Mouse (Mus musculus): ENCODE data around the gene Vamp1. TPM values are rescaled to one million over a fixed set of nuclear protein-coding genes. Genes with fewer than 3 reads are reported as not detected.

Vamp1 gene
- polyA plus RNA-seq, 1 experiment from 2014 or later, result 5.4 TPM

DNA sequence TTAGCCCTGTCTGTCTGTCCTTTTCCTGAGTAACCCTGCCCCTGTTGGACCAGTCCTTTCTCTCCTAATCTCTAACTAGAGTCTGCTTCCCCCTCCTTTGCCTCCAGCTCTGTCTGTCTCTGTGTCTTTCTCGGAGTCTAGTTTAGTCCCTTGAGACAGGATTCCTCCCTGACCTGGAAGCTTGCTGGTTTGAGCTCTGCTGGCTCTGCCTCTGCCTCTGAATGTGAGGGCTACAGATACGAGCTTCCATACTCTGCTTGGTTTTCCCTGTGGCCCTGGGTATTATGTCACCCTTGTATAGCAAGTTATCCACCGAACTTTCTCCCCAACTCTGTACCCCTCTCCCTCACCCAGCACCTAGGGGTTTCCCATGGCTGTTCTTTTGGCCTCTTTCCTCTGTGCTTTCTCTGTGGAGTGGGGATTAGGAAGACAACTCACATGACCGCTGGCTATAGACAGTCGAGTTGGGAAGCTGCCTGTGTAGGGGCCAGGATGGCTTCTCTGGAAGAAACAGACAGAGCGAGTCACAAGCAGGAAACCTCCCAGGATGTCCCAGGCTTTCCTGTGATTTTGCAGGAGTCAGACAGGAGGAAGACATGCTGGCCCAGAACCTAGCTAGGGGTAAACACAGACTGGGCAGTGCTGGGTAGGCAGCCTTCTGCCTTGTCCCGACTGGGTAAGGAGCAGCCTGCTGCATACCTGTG lies 18.6 kb downstream of the Vamp1 start:
- Histone ChIP-seq H3K36me3 (ENCODE audit: poor library complexity, severe bottlenecking) (no peaks in the 10 kb centered on the region), H3K27me3 (no peaks in the 10 kb centered on the region), H3K4me2 (no peak overlapping the region), H3K4me1 (peaks cover 17% of the 10 kb centered on the region), H3K4me3 (no peak overlapping the region), H3K27ac (no peak overlapping the region), H3K9me3 (replicated peaks) (no peaks in the 10 kb centered on the region), H3K9ac (no peak overlapping the region)
- ATAC-seq, result no peak
- WGBS, result 56% methylated on average over 7 of the region's 7 CpGs

DNA sequence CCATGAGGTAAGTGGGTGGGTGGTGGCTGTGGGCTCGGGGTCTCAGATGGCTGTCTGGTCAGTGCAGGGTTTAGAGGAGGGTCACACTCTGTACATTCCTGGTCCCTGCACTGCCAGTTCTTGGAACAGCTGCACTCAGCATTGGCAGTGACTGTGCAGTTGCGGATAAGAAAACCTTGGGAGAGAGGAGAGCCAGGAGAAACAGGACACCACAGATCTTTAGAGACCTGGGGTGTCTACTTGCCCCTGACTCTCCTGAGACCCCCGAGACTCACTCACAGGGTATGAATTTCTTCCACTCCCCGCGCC lies 19.1 kb downstream of the Vamp1 start:
- H3K9ac ChIP-seq, result no peak overlapping the region
- H3K27ac ChIP-seq, result no peak overlapping the region
- no peak overlapping the region for H3K4me3 ChIP-seq
- H3K36me3 ChIP-seq (ENCODE audit: poor library complexity, severe bottlenecking), result no peaks in the 10 kb centered on the region
- 76% methylated on average over 5 of the region's 5 CpGs for WGBS
- no peak for ATAC-seq
- no peaks in the 10 kb centered on the region for H3K27me3 ChIP-seq
- no peak overlapping the region for H3K4me2 ChIP-seq
- H3K9me3 ChIP-seq (replicated peaks), result no peaks in the 10 kb centered on the region
- peaks cover 17% of the 10 kb centered on the region for H3K4me1 ChIP-seq

DNA sequence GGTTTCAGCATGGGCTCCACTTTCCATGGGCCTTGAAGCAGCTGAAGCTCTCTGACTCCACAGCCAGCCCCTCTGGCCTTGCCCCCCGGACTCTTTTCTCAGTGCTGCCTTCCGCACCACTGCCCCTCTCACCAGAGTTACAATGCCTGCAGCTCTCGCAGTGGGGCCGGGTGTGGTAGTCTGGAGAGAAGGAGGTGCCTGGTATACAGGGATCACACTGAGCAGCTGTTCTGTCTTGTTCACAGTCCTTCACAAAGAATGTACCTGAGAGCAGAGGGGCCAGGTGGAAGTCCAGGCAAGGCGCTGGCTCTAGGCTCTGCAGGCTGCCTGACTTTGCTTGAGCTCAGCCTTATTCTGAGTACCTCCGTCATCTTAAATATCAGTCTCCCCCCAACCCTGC lies 21.0 kb downstream of the Vamp1 start:
- Histone ChIP-seq H3K4me2 (no peak overlapping the region), H3K4me3 (no peak overlapping the region), H3K9ac (no peak overlapping the region), H3K36me3 (ENCODE audit: poor library complexity, severe bottlenecking) (no peaks in the 10 kb centered on the region), H3K4me1 (peaks cover 10% of the 10 kb centered on the region), H3K9me3 (replicated peaks) (no peaks in the 10 kb centered on the region), H3K27ac (no peak overlapping the region), H3K27me3 (no peaks in the 10 kb centered on the region)
- 52% methylated on average over 6 of the region's 6 CpGs for WGBS
- ATAC-seq, result no peak

DNA sequence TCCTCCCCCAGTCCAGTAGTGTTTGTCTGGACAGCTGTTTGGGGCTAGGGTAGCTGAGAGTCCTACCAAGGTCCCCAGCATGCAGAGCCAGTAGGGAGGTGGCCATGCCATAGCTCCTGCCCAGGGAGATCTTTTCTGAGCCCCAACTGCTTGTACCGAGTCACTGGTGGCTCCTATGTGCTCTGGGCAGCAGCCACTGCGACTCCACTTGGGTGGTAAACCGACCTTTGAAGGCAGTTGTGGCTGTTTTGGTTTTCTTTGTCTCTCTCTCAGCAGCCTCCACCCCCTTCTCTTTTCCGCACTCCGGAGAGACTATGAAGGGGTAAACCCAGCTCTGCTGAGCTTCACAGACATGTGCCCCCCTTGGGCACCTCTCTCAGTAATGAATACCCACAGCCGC lies 21.4 kb downstream of the Vamp1 start, which contains the start of gene Cd27:
Gene Cd27 (minus strand): TSS at position 229 of the 400 bp plus-strand sequence.
- H3K9ac ChIP-seq, result no peak within 1 kb of the TSS
- no peak within 1 kb of the TSS for H3K4me3 ChIP-seq
- no peak within 1 kb of the TSS for H3K4me2 ChIP-seq
- H3K27me3 ChIP-seq, result no peaks in the 10 kb centered on the region
- peaks cover 6% of the 10 kb centered on the region; the same call in 1 of the 2 replicates for H3K4me1 ChIP-seq
- H3K36me3 ChIP-seq (ENCODE audit: poor library complexity, severe bottlenecking), result no peaks in the 10 kb centered on the region
- ATAC-seq, result no peak
- 21% methylated on average over 6 of the region's 6 CpGs for WGBS
- no peak within 1 kb of the TSS for H3K27ac ChIP-seq
- no peaks in the 10 kb centered on the region for H3K9me3 ChIP-seq (replicated peaks)

DNA sequence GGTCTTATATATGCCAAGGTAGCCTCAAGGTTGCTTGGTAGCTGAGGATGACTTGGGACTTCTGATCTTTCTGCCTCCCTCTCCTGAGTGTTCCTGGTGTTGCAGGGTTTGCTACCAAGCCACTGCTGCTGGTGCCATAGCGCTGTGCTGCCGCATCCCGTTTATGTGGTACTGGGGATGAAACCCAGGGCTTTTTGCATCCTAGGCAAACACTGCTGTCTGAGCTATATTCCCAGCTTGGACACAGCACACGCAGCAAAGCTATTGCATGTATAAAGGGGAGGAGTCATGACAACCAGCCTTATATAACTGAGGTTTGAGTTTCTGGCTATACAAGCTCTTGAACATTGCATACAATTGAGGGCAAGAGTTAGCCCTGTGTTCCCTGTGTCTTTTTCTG lies 22.1 kb downstream of the Vamp1 start:
- Histone ChIP-seq H3K27me3 (no peaks in the 10 kb centered on the region), H3K27ac (no peak overlapping the region), H3K4me2 (no peak overlapping the region), H3K36me3 (ENCODE audit: poor library complexity, severe bottlenecking) (no peaks in the 10 kb centered on the region), H3K9ac (no peak overlapping the region), H3K4me3 (no peak overlapping the region), H3K9me3 (replicated peaks) (no peaks in the 10 kb centered on the region), H3K4me1 (no peaks in the 10 kb centered on the region)
- ATAC-seq, result no peak
- WGBS, result 84% methylated on average over 4 of the region's 4 CpGs

DNA sequence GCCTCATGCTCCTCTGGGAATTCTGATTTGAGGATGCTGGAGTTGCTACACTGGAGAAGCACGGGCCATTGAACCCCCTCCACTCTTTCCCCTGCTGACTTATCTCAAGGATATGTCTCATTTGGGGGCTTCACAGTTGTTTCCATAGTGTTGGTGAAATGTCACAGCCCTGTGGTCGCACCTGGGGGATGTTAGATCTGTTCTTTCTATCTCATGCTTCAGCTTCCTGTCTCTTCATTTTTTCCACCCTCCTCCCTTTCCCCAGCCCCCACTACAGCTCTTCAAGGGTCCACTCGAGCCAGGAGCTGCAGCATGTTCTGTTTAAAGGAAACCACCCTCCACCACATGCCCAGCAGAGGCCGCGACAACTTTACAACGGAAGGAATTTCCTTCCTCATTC lies 23.0 kb downstream of the Vamp1 start:
- WGBS, result 86% methylated on average over 6 of the region's 6 CpGs
- ATAC-seq, result no peak
- no peaks in the 10 kb centered on the region for H3K27me3 ChIP-seq
- no peak overlapping the region for H3K4me2 ChIP-seq
- H3K36me3 ChIP-seq (ENCODE audit: poor library complexity, severe bottlenecking), result no peaks in the 10 kb centered on the region
- no peaks in the 10 kb centered on the region for H3K9me3 ChIP-seq (replicated peaks)
- H3K27ac ChIP-seq, result no peak overlapping the region
- no peaks in the 10 kb centered on the region for H3K4me1 ChIP-seq
- H3K4me3 ChIP-seq, result no peak overlapping the region
- H3K9ac ChIP-seq, result no peak overlapping the region

DNA sequence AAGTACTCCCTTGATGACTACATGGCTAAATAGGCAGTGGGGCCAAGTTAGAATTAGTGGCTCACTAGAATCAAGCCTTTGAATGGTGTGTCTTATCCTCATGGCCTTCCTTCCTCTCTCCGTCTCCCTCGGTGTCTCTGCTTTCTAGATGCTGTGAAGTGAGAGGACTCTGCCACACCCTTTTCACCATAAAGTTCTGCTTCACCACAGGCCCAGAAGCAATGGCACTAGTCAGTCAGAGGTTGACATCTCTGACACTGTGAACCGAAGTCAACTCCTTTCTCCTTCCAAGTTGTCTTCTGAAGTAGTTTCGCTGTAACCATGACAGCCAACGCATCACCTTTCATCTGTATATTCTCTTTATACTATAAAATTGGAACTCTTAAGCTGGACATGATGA lies 24.2 kb downstream of the Vamp1 start:
- no peaks in the 10 kb centered on the region for H3K9me3 ChIP-seq (replicated peaks)
- no peaks in the 10 kb centered on the region for H3K4me1 ChIP-seq
- no peaks in the 10 kb centered on the region for H3K27me3 ChIP-seq
- ATAC-seq, result no peak
- no peaks in the 10 kb centered on the region for H3K36me3 ChIP-seq (ENCODE audit: poor library complexity, severe bottlenecking)
- H3K9ac ChIP-seq, result no peak overlapping the region
- 90% methylated on average over 5 of the region's 5 CpGs for WGBS
- no peak overlapping the region for H3K27ac ChIP-seq
- no peak overlapping the region for H3K4me3 ChIP-seq
- no peak overlapping the region for H3K4me2 ChIP-seq

DNA sequence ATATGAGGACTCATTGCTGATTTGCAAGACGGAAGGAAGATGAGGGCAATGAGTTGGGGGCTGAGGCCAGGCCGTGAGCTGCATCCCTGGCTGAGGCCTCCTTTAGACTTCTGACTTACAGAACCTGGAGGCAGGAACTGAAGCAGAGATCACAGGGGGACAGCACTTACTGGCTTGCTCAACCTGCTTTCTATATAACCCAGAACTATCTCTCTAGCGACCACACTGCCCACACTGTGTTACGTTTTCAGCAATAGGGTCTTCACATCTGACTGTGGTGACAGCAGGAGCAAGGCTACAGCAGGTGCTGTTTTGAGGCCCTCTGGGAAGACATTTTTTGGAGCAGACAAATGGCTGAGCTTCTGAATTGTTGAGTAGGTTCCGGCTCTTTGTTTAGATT lies 25.3 kb downstream of the Vamp1 start:
- ATAC-seq, result no peak
- WGBS, result 93% methylated on average over 5 of the region's 5 CpGs

DNA sequence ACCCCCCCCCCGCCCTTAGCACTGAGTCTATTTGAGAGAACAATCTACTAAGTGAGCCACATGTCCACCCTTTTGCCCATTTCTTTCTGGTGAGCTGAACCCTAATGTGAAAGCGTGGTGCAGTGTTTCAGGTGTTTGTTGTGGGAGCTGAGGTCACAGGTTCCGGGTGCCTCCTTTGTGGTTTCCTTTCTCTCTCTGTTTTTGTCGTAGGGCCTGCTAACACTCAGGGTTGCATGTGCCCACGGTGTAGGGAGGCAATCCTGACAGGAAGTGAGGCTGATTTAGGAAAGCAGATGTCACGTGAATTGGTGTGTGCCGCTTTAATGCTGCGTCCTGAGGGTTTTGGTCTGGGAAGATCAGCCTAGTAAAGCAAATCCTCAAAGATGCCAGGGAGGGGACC lies 26.2 kb downstream of the Vamp1 start:
- Histone ChIP-seq H3K4me1 (no peaks in the 10 kb centered on the region), H3K36me3 (ENCODE audit: poor library complexity, severe bottlenecking) (no peaks in the 10 kb centered on the region), H3K27me3 (no peaks in the 10 kb centered on the region), H3K4me2 (no peak overlapping the region), H3K27ac (no peak overlapping the region), H3K9me3 (replicated peaks) (no peaks in the 10 kb centered on the region), H3K4me3 (no peak overlapping the region), H3K9ac (no peak overlapping the region)
- WGBS, result 85% methylated on average over 8 of the region's 8 CpGs
- ATAC-seq, result no peak

More for the DNA sequence above, 25.3 kb downstream of the Vamp1 start:
- H3K4me2 ChIP-seq, result no peak overlapping the region
- H3K27me3 ChIP-seq, result no peaks in the 10 kb centered on the region
- H3K27ac ChIP-seq, result no peak overlapping the region
- H3K9ac ChIP-seq, result no peak overlapping the region
- no peaks in the 10 kb centered on the region for H3K4me1 ChIP-seq
- no peaks in the 10 kb centered on the region for H3K9me3 ChIP-seq (replicated peaks)
- no peaks in the 10 kb centered on the region for H3K36me3 ChIP-seq (ENCODE audit: poor library complexity, severe bottlenecking)
- H3K4me3 ChIP-seq, result no peak overlapping the region

DNA sequence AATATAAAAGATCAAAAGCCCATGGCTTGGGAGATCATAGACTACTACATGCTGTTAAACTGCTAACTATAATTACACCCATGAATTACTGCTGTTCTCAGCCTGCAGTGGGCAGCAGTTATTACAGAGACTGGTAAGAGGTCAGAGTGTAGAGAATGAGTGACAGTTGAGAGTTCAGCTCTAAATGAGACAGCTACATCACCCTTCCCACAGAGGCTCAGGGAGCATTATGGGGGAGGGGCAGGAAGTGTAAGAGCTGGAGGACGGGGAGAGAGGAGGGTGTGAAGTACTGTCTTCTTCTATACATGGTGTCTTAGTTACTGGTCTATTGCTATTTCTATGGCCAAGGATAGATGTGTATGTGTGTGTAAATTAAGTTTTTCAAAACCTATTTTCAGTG lies 29.2 kb downstream of the Vamp1 start:
- H3K27me3 ChIP-seq, result no peaks in the 10 kb centered on the region
- WGBS, result 54% methylated on average over 1 of the region's 1 CpGs
- H3K27ac ChIP-seq, result no peak overlapping the region
- H3K9ac ChIP-seq, result no peak overlapping the region
- ATAC-seq, result no peak
- H3K36me3 ChIP-seq (ENCODE audit: poor library complexity, severe bottlenecking), result no peaks in the 10 kb centered on the region
- no peak overlapping the region for H3K4me3 ChIP-seq
- no peaks in the 10 kb centered on the region for H3K4me1 ChIP-seq
- no peak overlapping the region for H3K4me2 ChIP-seq
- H3K9me3 ChIP-seq (replicated peaks), result no peaks in the 10 kb centered on the region

DNA sequence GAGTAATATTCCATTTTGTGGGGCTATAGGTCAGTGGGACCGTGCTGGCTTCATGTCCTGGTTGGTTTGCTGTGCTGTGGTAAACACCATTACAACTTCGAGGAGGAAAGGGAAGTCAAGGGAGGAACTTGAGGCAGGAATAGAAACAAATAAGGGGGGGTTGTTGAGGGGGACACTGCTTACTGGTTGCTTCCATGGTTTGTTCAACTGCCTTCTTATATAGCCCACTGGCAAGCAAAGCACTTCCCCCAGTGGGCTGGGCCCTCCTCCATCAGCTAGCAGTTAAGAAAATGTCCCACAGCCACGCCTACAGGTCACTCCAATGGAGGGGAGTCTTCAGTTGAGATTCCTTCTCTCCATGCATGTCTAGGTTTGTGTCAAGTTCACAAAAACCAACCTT lies 36.9 kb downstream of the Vamp1 start:
- no peak for ATAC-seq
- Histone ChIP-seq H3K27ac (no peak overlapping the region), H3K4me1 (0 out of 2 replicates have a peak, but pooled peaks cover 3% of the 10 kb centered on the region), H3K9me3 (replicated peaks) (no peaks in the 10 kb centered on the region), H3K36me3 (ENCODE audit: poor library complexity, severe bottlenecking) (no peaks in the 10 kb centered on the region), H3K27me3 (no peaks in the 10 kb centered on the region), H3K4me3 (no peak overlapping the region), H3K4me2 (no peak overlapping the region), H3K9ac (no peak overlapping the region)
- 82% methylated on average over 3 of the region's 3 CpGs for WGBS

DNA sequence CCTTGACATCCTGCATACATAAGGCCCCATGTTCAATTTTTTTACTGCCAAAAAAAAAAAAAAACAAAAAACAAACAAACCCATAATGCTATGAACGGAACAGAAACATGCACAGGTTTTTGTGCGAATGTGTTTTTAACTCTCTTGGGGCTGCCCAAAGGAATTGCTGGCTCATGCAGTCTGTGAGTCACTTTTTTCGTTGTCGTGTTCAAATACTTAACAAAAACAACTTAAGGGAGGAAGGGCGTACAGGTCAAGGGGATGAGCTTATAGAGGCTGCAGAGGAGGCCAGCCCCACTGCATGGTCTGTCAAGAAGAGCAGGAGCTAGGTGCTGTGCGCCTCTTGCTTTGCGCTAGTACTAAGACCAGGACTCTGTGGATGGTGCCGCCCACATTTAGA lies 37.4 kb downstream of the Vamp1 start:
- no peak overlapping the region for H3K27ac ChIP-seq
- no peaks in the 10 kb centered on the region for H3K27me3 ChIP-seq
- WGBS, result 93% methylated on average over 8 of the region's 8 CpGs
- no peak for ATAC-seq
- H3K9ac ChIP-seq, result no peak overlapping the region
- 0 out of 2 replicates have a peak, but pooled peaks cover 3% of the 10 kb centered on the region for H3K4me1 ChIP-seq
- H3K4me3 ChIP-seq, result no peak overlapping the region
- no peaks in the 10 kb centered on the region for H3K36me3 ChIP-seq (ENCODE audit: poor library complexity, severe bottlenecking)
- H3K4me2 ChIP-seq, result no peak overlapping the region
- no peaks in the 10 kb centered on the region for H3K9me3 ChIP-seq (replicated peaks)
